Mouse (Mus musculus): ENCODE results near the gene Ifnl2. TPM values are rescaled to one million over a fixed set of nuclear protein-coding genes. Genes with fewer than 3 reads are reported as not detected.

Gene Ifnl2
- polyA plus RNA-seq, 1 experiment from 2014 or later, result not detected

- Histone ChIP-seq H3K9ac (ENCODE audit: low read length) (no peak overlapping the region), H3K4me2 (ENCODE audit: low read depth, low read length, severe bottlenecking) (no peak overlapping the region), H3K9me3 (ENCODE audit: control insufficient read depth, low read length) (no peaks in the 10 kb centered on the region), H3K27me3 (ENCODE audit: control insufficient read depth, insufficient read depth, low read length) (peaks cover 2% of the 10 kb centered on the region; the same call in 1 of the 2 replicates), H3K4me1 (replicated peaks; ENCODE audit: control insufficient read depth, insufficient read depth, low read length) (no peaks in the 10 kb centered on the region), H3K27ac (ENCODE audit: low read depth, low read length) (no peak overlapping the region), H3K36me3 (ENCODE audit: control insufficient read depth, insufficient read depth, low read length) (no peaks in the 10 kb centered on the region), H3K4me3 (ENCODE audit: low read depth, low read length) (no peak overlapping the region)
- ATAC-seq (replicated peaks; ENCODE audit: low FRiP score) (no peak), DNase-seq (ENCODE audit: low spot score) (no peak)
- 86% methylated on average over 11 of the region's 11 CpGs for WGBS
Observed at GRCm38 (mm10) chr7:28482854-28483253, 27.4 kb downstream of the Ifnl2 start.

- no peak overlapping the region for H3K4me2 ChIP-seq (ENCODE audit: low read depth, low read length, severe bottlenecking)
- H3K27ac ChIP-seq (ENCODE audit: low read depth, low read length), result no peak overlapping the region
- no peak overlapping the region for H3K9ac ChIP-seq (ENCODE audit: low read length)
- H3K9me3 ChIP-seq (ENCODE audit: control insufficient read depth, low read length), result no peaks in the 10 kb centered on the region
- WGBS, result 10% methylated on average over 8 of the region's 8 CpGs
- DNase-seq (ENCODE audit: low spot score) (peak; percentile 65), ATAC-seq (replicated peaks; ENCODE audit: low FRiP score) (no peak)
- H3K27me3 ChIP-seq (ENCODE audit: control insufficient read depth, insufficient read depth, low read length), result no peaks in the 10 kb centered on the region
- H3K4me3 ChIP-seq (ENCODE audit: low read depth, low read length), result no peak overlapping the region
- H3K4me1 ChIP-seq (replicated peaks; ENCODE audit: control insufficient read depth, insufficient read depth, low read length), result no peaks in the 10 kb centered on the region
- H3K36me3 ChIP-seq (ENCODE audit: control insufficient read depth, insufficient read depth, low read length), result no peaks in the 10 kb centered on the region
Observed at GRCm38 (mm10) chr7:28478854-28479253, 31.4 kb downstream of the Ifnl2 start.

GRCm38 (mm10) chr7:28477363-28477762 lies 32.9 kb downstream of the Ifnl2 start:
- no peak overlapping the region for H3K4me3 ChIP-seq (ENCODE audit: low read depth, low read length)
- no peak overlapping the region for H3K4me2 ChIP-seq (ENCODE audit: low read depth, low read length, severe bottlenecking)
- 87% methylated on average over 5 of the region's 5 CpGs for WGBS
- no peak overlapping the region for H3K9ac ChIP-seq (ENCODE audit: low read length)
- no peaks in the 10 kb centered on the region for H3K27me3 ChIP-seq (ENCODE audit: control insufficient read depth, insufficient read depth, low read length)
- H3K4me1 ChIP-seq (replicated peaks; ENCODE audit: control insufficient read depth, insufficient read depth, low read length), result no peaks in the 10 kb centered on the region
- H3K9me3 ChIP-seq (ENCODE audit: control insufficient read depth, low read length), result no peaks in the 10 kb centered on the region
- no peaks in the 10 kb centered on the region for H3K36me3 ChIP-seq (ENCODE audit: control insufficient read depth, insufficient read depth, low read length)
- DNase-seq (ENCODE audit: low spot score), result no peak
- ATAC-seq (replicated peaks; ENCODE audit: low FRiP score), result no peak
- H3K27ac ChIP-seq (ENCODE audit: low read depth, low read length), result no peak overlapping the region

GRCm38 (mm10) chr7:28476191-28476590 lies 34.1 kb downstream of the Ifnl2 start:
- H3K4me2 ChIP-seq (ENCODE audit: low read depth, low read length, severe bottlenecking), result no peak overlapping the region
- DNase-seq (ENCODE audit: low spot score) (no peak), ATAC-seq (replicated peaks; ENCODE audit: low FRiP score) (no peak)
- H3K4me3 ChIP-seq (ENCODE audit: low read depth, low read length), result no peak overlapping the region
- no peaks in the 10 kb centered on the region for H3K36me3 ChIP-seq (ENCODE audit: control insufficient read depth, insufficient read depth, low read length)
- no peak overlapping the region for H3K9ac ChIP-seq (ENCODE audit: low read length)
- no peaks in the 10 kb centered on the region for H3K27me3 ChIP-seq (ENCODE audit: control insufficient read depth, insufficient read depth, low read length)
- H3K4me1 ChIP-seq (replicated peaks; ENCODE audit: control insufficient read depth, insufficient read depth, low read length), result no peaks in the 10 kb centered on the region
- 84% methylated on average over 6 of the region's 6 CpGs for WGBS
- H3K9me3 ChIP-seq (ENCODE audit: control insufficient read depth, low read length), result no peaks in the 10 kb centered on the region
- no peak overlapping the region for H3K27ac ChIP-seq (ENCODE audit: low read depth, low read length)

DNA sequence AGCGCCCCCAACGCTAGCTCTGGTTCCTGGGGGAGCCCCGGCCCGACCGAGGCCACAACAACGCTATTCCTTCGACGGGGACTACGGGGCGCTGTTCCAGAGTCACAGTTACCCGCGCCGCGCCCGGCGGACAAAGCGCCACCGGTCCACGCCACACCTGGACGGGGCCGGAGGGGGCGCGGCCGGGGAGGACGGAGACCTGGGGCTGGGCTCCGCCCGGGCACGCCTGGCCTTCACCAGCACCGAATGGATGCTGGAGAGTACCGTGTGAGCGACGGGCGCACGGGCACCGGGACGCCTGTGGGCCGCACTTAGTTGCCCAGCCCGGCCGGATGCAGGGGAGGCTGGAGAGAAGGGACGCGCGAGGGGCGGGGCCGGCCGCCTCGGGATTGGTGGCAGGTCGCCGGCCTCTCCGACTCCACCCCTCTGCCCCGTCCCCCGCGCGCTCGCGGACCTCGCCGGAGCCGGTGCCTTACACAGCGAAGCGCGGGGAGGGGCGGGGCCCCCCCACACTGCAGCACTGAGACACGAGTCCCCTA lies 43.0 kb downstream of the Ifnl2 start:
- DNase-seq (ENCODE audit: low spot score), result peak; percentile 87
- Histone ChIP-seq H3K4me3 (ENCODE audit: low read depth, low read length) (peak overlapping the region; percentile 44), H3K27ac (ENCODE audit: low read depth, low read length) (no peak overlapping the region), H3K4me1 (replicated peaks; ENCODE audit: control insufficient read depth, insufficient read depth, low read length) (peaks cover 9% of the 10 kb centered on the region; the same call in 1 of the 2 replicates), H3K9me3 (ENCODE audit: control insufficient read depth, low read length) (no peaks in the 10 kb centered on the region), H3K4me2 (ENCODE audit: low read depth, low read length, severe bottlenecking) (peak overlapping the region; percentile 88), H3K27me3 (ENCODE audit: control insufficient read depth, insufficient read depth, low read length) (peaks cover 11% of the 10 kb centered on the region), H3K9ac (ENCODE audit: low read length) (peak overlapping the region; percentile 58), H3K36me3 (ENCODE audit: control insufficient read depth, insufficient read depth, low read length) (0 out of 2 replicates have a peak, but pooled peaks cover 4% of the 10 kb centered on the region)
- peak; percentile 87 for ATAC-seq (replicated peaks; ENCODE audit: low FRiP score)
- under 1% methylated on average over 56 of the region's 63 CpGs for WGBS

GRCm38 (mm10) chr7:28466721-28467212 lies 43.5 kb downstream of the Ifnl2 start:
- no peak overlapping the region for H3K27ac ChIP-seq (ENCODE audit: low read depth, low read length)
- 13% methylated on average over 40 of the region's 40 CpGs for WGBS
- peak; percentile 17; the same call in 1 of the 2 replicates for ATAC-seq (replicated peaks; ENCODE audit: low FRiP score)

GRCm38 (mm10) chr7:28464416-28465212 lies 45.6 kb downstream of the Ifnl2 start:
- H3K9me3 ChIP-seq (ENCODE audit: control insufficient read depth, low read length), result no peaks in the 10 kb centered on the region
- DNase-seq (ENCODE audit: low spot score), result peak; percentile 64
- H3K9ac ChIP-seq (ENCODE audit: low read length), result no peak overlapping the region
- H3K27me3 ChIP-seq (ENCODE audit: control insufficient read depth, insufficient read depth, low read length), result peaks cover 11% of the 10 kb centered on the region
- no peak overlapping the region for H3K4me2 ChIP-seq (ENCODE audit: low read depth, low read length, severe bottlenecking)
- WGBS, result 67% methylated on average over 10 of the region's 10 CpGs
- no peak overlapping the region for H3K27ac ChIP-seq (ENCODE audit: low read depth, low read length)
- H3K36me3 ChIP-seq (ENCODE audit: control insufficient read depth, insufficient read depth, low read length), result peaks cover 13% of the 10 kb centered on the region
- peaks cover 9% of the 10 kb centered on the region; the same call in 1 of the 2 replicates for H3K4me1 ChIP-seq (replicated peaks; ENCODE audit: control insufficient read depth, insufficient read depth, low read length)
- H3K4me3 ChIP-seq (ENCODE audit: low read depth, low read length), result no peak overlapping the region
- no peak for ATAC-seq (replicated peaks; ENCODE audit: low FRiP score)

More at GRCm38 (mm10) chr7:28466721-28467212, 43.5 kb downstream of the Ifnl2 start:
- Histone ChIP-seq H3K4me3 (ENCODE audit: low read depth, low read length) (peak overlapping the region; percentile 44), H3K36me3 (ENCODE audit: control insufficient read depth, insufficient read depth, low read length) (0 out of 2 replicates have a peak, but pooled peaks cover 4% of the 10 kb centered on the region), H3K9ac (ENCODE audit: low read length) (peak overlapping the region; percentile 58), H3K4me2 (ENCODE audit: low read depth, low read length, severe bottlenecking) (peak overlapping the region; percentile 88), H3K9me3 (ENCODE audit: control insufficient read depth, low read length) (no peaks in the 10 kb centered on the region), H3K27me3 (ENCODE audit: control insufficient read depth, insufficient read depth, low read length) (peaks cover 11% of the 10 kb centered on the region), H3K4me1 (replicated peaks; ENCODE audit: control insufficient read depth, insufficient read depth, low read length) (peaks cover 9% of the 10 kb centered on the region; the same call in 1 of the 2 replicates)
- peak; percentile 57 for DNase-seq (ENCODE audit: low spot score)

GRCm38 (mm10) chr7:28462769-28463168 lies 47.5 kb downstream of the Ifnl2 start:
- Histone ChIP-seq H3K4me2 (ENCODE audit: low read depth, low read length, severe bottlenecking) (no peak overlapping the region), H3K4me1 (replicated peaks; ENCODE audit: control insufficient read depth, insufficient read depth, low read length) (peaks cover 8% of the 10 kb centered on the region; the same call in 1 of the 2 replicates), H3K4me3 (ENCODE audit: low read depth, low read length) (no peak overlapping the region), H3K36me3 (ENCODE audit: control insufficient read depth, insufficient read depth, low read length) (peaks cover 22% of the 10 kb centered on the region), H3K27me3 (ENCODE audit: control insufficient read depth, insufficient read depth, low read length) (peaks cover 11% of the 10 kb centered on the region), H3K9me3 (ENCODE audit: control insufficient read depth, low read length) (no peaks in the 10 kb centered on the region), H3K27ac (ENCODE audit: low read depth, low read length) (no peak overlapping the region), H3K9ac (ENCODE audit: low read length) (no peak overlapping the region)
- DNase-seq (ENCODE audit: low spot score) (no peak), ATAC-seq (replicated peaks; ENCODE audit: low FRiP score) (no peak)
- 97% methylated on average over 2 of the region's 2 CpGs for WGBS

All from forebrain, embryonic 11.5 days (tissue).